Mouse (Mus musculus): ENCODE measurements around the gene Olfr1512. TPM values are rescaled to one million over a fixed set of nuclear protein-coding genes. Genes with fewer than 3 reads are reported as not detected.
"Not testable (repeated sequence)": the region's sequence is repeated elsewhere in the genome, so short reads cannot be mapped to it uniquely, and the experiment has no call there.

Gene Olfr1512
- not detected for total RNA-seq (2021)
- long read RNA-seq, experiment 1, result 0 reads
- long read RNA-seq, experiment 2, result 0 reads

GRCm38 (mm10) chr14:52379068-52379467 lies at the start of gene Olfr1512:
Olfr1512 (minus strand) TSS chr14:52379168.
- DNase-seq (ENCODE audit: low spot score), result no peak

GRCm38 (mm10) chr14:52427686-52428085 lies 48.7 kb upstream of the Olfr1512 start:
- DNase-seq (ENCODE audit: low spot score), result no peak

GRCm38 (mm10) chr14:52414273-52414672 lies 35.3 kb upstream of the Olfr1512 start, which contains the start of gene Olfr1510:
Olfr1510 (minus strand) TSS chr14:52414373.
- no peak for DNase-seq (ENCODE audit: low spot score)

DNA sequence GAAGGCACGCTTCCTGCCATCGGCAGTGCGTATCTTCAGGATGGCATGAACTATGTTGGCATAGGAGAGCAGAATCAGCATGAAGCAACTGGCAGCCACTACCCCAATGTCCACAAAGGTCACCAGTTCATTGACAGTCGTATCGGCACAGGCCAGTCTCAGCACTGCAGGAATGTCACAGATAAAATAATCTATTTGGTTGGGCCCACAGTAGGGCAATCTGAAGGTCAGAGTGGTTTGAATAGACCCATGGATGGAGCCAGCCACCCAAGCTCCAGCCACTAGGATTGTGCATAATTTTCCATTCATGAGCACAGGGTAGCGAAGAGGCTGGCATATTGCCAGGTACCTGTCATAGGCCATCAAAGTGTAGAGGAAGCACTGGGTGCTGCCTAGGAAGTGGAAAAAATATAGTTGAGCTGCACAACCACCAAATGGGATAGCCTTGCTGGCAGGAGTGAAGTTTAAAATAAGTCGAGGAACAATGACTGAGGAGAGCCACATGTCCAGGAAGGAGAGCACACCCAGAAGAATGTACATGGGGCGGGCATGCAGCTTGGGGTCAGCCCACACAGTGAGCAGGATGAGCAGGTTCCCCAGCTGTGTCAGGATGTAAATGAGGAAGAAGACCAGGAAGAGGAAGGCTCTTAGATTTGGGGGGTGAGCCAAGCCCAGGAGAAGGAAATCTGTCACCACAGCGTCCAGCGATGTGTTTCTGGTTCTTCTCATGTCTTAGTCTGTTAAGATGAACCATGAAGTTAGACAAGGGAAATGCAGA lies 31.4 kb upstream of the Olfr1512 start:
- DNase-seq (ENCODE audit: low spot score), result not testable (repeated sequence)

DNA sequence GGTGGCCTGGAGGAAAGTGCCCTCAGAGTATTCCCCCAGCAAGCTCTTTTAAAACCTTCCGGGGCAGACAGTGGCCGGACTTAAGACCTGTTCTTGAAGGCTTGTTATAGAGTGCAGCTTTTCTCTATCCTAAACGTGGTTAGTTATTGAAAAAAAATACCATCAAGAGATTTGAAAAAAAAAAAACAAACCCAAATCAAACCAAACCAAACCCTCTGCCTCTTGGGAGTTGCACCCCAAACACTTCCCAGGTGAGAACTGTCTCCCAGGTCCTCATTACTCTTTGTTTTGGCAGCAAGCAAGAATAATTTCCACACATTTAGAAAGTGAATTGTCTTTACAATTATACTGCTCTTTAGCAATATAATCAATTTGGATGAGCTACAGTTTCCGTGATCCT lies 18.3 kb upstream of the Olfr1512 start, which contains the start of gene Olfr1511:
Gene Olfr1511 (minus strand): TSS at position 101 of the 400 bp plus-strand sequence.
- no peak for DNase-seq (ENCODE audit: low spot score)

DNA sequence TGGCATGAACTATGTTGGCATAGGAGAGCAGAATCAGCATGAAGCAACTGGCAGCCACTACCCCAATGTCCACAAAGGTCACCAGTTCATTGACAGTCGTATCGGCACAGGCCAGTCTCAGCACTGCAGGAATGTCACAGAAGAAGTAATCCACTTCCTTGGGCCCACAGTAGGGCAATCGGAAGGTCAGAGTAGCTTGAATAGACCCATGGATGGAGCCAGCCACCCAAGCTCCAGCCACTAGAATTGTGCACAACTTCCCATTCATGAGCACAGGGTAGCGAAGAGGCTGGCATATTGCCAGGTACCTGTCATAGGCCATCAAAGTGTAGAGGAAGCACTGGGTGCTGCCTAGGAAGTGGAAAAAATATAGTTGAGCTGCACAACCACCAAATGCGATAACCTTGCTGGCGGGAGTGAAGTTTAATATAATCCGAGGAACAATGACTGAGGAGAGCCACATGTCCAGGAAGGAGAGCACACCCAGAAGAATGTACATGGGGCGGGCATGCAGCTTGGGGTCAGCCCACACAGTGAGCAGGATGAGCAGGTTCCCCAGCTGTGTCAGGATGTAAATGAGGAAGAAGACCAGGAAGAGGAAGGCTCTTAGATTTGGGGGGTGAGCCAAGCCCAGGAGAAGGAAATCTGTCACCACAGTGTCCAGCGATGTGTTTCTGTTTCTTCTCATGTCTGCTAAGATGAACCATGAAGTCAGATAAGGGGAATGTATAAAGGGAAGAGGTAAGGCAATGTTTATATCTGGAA lies 11.3 kb upstream of the Olfr1512 start:
- DNase-seq (ENCODE audit: low spot score), result not testable (repeated sequence)

DNA sequence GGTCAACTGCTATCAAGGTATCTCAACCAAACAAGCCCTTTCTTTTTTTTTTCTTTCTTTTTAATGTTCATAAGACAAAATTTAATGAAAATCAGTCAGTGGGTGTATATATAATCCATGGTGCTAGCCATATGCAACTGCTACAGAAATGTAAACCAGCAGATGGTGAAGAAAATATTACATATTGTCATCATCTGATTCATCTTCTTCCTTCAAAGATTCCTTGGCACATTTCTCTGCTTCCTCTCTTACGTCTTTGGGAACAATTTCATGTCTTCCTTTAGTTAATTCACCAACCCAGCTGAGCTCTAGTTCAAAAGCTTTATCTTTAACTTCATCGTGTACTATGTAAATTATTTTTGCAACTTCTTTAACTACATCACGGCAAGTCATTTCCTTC lies 10.2 kb downstream of the Olfr1512 start:
- DNase-seq (ENCODE audit: low spot score), result no peak

GRCm38 (mm10) chr14:52356308-52356707 lies 22.7 kb downstream of the Olfr1512 start, which contains the start of gene Olfr1513:
Olfr1513 (minus strand) TSS chr14:52356408.
- DNase-seq (ENCODE audit: low spot score), result no peak

GRCm38 (mm10) chr14:52339512-52339852 lies 39.5 kb downstream of the Olfr1512 start:
- DNase-seq (ENCODE audit: low spot score), result no peak

DNA sequence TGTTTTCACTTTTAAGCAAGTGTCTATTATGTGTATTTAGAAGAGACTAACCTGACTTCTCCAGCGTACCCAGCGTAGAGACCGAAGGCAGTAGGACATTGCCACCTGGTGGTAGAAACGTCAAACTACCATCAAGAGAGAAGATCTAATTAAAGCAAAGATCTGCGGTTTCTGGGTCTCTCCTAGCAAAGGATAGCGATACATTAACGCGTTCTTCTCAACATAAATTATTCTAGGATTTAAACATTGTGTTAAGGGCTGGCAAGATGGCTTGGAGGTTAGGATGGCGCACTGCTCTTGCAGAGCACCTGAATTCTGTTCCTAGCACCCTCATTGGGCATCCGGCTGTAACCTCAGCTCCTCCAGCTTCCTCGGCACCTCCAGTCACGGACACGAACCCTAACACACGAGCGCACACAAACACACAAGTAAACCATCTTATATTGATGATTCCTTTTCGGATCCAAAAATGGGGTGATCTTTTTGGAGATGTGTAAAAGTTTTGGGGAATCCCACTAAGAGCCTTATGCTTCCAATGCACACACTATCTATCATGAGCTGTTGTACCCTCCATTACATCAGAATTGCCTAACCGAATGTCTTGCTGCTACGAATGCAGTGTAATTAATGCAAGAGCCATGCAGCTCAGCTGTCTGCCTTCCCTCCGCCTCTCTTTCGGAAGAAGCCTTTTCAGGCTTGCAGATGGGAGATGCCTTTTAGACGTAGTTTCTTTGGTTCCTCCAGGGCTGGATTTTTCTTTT lies 40.0 kb downstream of the Olfr1512 start:
- peak; percentile 71 for DNase-seq (ENCODE audit: low spot score)

DNA sequence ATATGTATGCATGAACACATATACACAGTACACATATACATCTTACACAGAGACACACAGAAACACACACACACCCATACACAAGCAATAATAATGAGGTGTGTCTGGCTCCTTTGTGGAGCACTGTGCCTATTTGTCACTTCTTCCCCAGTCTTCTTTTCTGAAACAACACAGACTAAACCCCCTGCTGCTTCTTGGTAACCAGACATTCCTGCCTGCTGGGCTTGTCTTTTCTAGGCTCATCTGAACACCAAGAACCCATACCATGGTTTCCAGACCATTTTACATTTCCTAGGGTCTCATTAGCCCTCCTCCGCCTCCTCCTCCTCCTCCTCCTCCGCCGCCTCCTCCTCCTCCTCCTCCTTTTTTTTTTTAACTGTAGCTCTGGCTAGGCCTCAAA lies 46.8 kb downstream of the Olfr1512 start:
- DNase-seq (ENCODE audit: low spot score), result no peak

- no peak for DNase-seq (ENCODE audit: low spot score)
These were observed 47.8 kb downstream of the Olfr1512 start for GRCm38 (mm10) chr14:52331069-52331750.

DNA sequence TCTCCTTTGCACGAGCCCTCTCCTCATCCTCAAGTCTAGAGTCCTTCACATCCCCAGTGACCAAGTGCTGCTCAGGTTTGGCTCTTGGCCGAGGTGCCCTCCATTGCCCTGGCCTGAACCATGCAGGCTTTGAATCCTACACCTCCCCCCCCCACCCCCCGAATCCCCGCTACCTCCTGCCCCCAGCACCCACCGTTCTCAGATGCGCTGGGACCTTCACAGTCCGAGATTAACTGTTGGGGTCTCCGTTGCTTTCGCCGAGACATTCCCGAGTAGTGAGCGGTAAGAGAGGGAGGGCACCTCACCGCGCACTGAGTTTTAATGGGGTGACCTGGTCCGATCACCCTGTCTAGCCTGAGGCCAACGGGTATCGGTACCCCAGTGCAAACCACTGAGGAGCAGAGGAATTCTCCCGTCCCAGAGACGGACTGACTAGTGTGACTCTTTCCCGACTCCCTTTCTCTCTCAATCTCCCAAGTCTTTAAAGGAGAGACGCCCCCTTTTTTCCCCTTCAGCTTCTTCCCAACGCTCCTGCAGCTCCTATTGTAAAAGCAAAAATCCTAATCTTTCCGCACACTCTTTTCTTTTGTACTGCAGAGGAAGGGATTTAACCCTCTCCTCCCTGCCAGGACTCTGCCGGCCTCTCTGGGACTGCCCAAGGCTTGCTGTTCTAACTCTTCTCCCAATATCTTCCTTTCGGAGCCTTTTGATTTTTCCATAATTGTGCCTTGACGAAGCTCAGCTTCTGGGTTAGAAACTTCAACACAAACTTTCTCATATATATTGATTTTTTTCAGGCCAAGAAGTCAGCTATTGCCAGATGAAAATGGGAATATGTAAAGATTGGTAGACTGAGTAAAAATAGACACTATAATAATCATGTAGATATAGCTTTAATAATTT lies 50.8 kb downstream of the Olfr1512 start, which contains the start of gene Sall2:
Gene Sall2 (minus strand): TSS at position 853 of the 903 bp plus-strand sequence.
- DNase-seq (ENCODE audit: low spot score), result no peak

DNA sequence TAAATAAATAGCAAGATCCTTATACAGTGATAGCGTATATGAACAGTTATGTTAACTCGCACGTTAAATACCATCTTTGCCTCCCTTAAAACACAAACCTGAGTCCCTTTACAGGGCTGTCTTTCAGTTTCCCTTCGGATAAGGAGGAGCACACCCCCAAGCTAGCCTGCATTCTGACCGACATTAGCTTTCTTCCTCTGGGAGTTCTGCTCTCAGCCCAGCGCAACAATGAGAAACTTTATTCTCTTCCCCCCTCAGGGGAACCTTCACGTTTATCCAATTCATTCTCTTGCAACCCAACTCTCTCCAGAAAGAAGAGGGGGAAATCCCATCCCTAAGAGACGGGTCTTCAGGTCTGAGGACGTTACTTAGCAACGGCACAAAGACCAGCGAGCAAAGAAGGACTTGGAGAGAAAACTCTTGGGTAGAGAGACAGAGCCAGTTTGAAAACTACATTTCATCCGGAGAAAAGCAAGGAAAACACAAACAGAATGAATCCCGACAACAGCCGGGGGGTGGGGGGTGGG lies 51.5 kb downstream of the Olfr1512 start:
- no peak for DNase-seq (ENCODE audit: low spot score)

GRCm38 (mm10) chr14:52325890-52326289 lies 53.1 kb downstream of the Olfr1512 start:
- no peak for DNase-seq (ENCODE audit: low spot score)
